Mouse (Mus musculus): ENCODE data around the gene Lyve1.

- TF ChIP-seq CTCF (IDR thresholded peaks at IDR 0.05; ENCODE audit: low read depth) (no peak), EP300 (optimal IDR thresholded peaks at IDR 0.05) (no peak)
Measured at GRCm38 (mm10) chr7:110903226-110903625, 40.2 kb upstream of the Lyve1 start.

All from stomach, postnatal 0 days (tissue).